Mouse (Mus musculus) gonadal fat pad, adult 2 months (tissue): ENCODE measurements around the gene Traf3ip1. TPM values are rescaled to one million over a fixed set of nuclear protein-coding genes. Genes with fewer than 3 reads are reported as not detected.
"Not testable (repeated sequence)": the region's sequence is repeated elsewhere in the genome, so short reads cannot be mapped to it uniquely, and the experiment has no call there.

Source experiments
- DNase-seq: peaks from one replicate; pipeline ENCODE4 v3.0.0-alpha.2; 2012; ENCODE audit warnings: low read depth
- polyA plus RNA-seq: library from polyadenylated mRNA; depleted of rRNA; stranded (reverse); fragments of >200 nt; gene quantifications from 2 replicates; pipeline ENCODE4 v1.2.3, GENCODE M21; 2012

Gene Traf3ip1
- polyA plus RNA-seq, 1 experiment, result 5.2 TPM

- DNase-seq, result peak; percentile 69
Observed at GRCm38 (mm10) chr1:91465244-91465643, 29.2 kb upstream of the Traf3ip1 start.

- DNase-seq, result no peak
Observed at GRCm38 (mm10) chr1:91466186-91466585, 28.3 kb upstream of the Traf3ip1 start.

GRCm38 (mm10) chr1:91469888-91470419 lies 24.5 kb upstream of the Traf3ip1 start:
- no peak for DNase-seq

GRCm38 (mm10) chr1:91478145-91478544 lies 16.3 kb upstream of the Traf3ip1 start:
- DNase-seq, result not testable (repeated sequence)

- no peak for DNase-seq
Observed at GRCm38 (mm10) chr1:91478958-91479357, 15.5 kb upstream of the Traf3ip1 start.

GRCm38 (mm10) chr1:91482616-91483211 lies 11.7 kb upstream of the Traf3ip1 start:
- DNase-seq, result no peak

GRCm38 (mm10) chr1:91483304-91484010 lies 11.0 kb upstream of the Traf3ip1 start:
- no peak for DNase-seq

- no peak for DNase-seq
Observed at GRCm38 (mm10) chr1:91484011-91484346, 10.5 kb upstream of the Traf3ip1 start.

GRCm38 (mm10) chr1:91485422-91485821 lies 9.0 kb upstream of the Traf3ip1 start:
- no peak for DNase-seq

GRCm38 (mm10) chr1:91486165-91486564 lies 8.3 kb upstream of the Traf3ip1 start:
- DNase-seq, result no peak

- no peak for DNase-seq
Observed at GRCm38 (mm10) chr1:91490322-91490721, 4.1 kb upstream of the Traf3ip1 start.

- DNase-seq, result no peak
Observed at GRCm38 (mm10) chr1:91492740-91493139, 1.7 kb upstream of the Traf3ip1 start.

- no peak for DNase-seq
Observed at GRCm38 (mm10) chr1:91493938-91494337, 509 bp upstream of the Traf3ip1 start.

- DNase-seq, result no peak
Observed at GRCm38 (mm10) chr1:91495321-91495720, 874 bp downstream of the Traf3ip1 start.

GRCm38 (mm10) chr1:91498579-91498978 lies 4.1 kb downstream of the Traf3ip1 start:
- no peak for DNase-seq

- no peak for DNase-seq
Observed at GRCm38 (mm10) chr1:91504615-91505014, 10.2 kb downstream of the Traf3ip1 start.

- DNase-seq, result no peak
Observed at GRCm38 (mm10) chr1:91514916-91515315, 20.5 kb downstream of the Traf3ip1 start.

- no peak for DNase-seq
Observed at GRCm38 (mm10) chr1:91515642-91516041, 21.2 kb downstream of the Traf3ip1 start.

- DNase-seq, result no peak
Observed at GRCm38 (mm10) chr1:91523759-91524158, 29.3 kb downstream of the Traf3ip1 start.

GRCm38 (mm10) chr1:91525838-91526237 lies 31.4 kb downstream of the Traf3ip1 start:
- DNase-seq, result no peak

GRCm38 (mm10) chr1:91530166-91530565 lies 35.7 kb downstream of the Traf3ip1 start:
- DNase-seq, result no peak

GRCm38 (mm10) chr1:91532243-91532642 lies 37.8 kb downstream of the Traf3ip1 start:
- DNase-seq, result no peak

GRCm38 (mm10) chr1:91532892-91533291 lies 38.4 kb downstream of the Traf3ip1 start:
- DNase-seq, result no peak
